Mouse (Mus musculus): ENCODE data around the gene Tomm20l. TPM values are rescaled to one million over a fixed set of nuclear protein-coding genes. Genes with fewer than 3 reads are reported as not detected.

The Tomm20l gene
- total RNA-seq, 2 experiments from 2014 or later = not detected

DNA sequence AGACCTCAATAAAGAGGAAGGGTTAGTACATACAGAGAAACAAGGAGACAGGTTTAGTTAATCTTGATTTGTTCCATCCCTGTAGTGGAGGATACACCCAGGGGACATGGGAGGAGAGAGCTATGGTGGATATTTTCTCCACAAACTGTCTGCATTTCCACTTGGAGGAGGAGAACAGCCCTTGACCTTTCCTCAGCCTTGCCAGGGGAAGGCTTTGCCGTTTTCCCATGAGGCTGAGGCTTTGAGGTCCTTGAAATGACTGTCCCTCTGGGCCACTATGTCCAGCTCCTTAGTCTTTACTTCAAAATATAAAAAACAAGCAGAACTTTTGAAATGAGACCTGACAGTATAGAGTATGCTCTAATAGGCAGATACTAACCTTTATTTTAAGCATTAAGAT is 58.7 kb downstream of the Tomm20l start:
- no peak overlapping the region for H3K27ac ChIP-seq
- intact Hi-C loops (cut with DNase I) = no loop called here
- H3K4me3 ChIP-seq = no peak overlapping the region
- DNase-seq (ENCODE audit: extremely low spot score in 1 of 2, low spot score in 2 of 2) = no peak
- no peak for TF ChIP-seq CTCF (IDR thresholded peaks at IDR 0.05)

Other genes with a start within 250 kb of the Tomm20l start
- 100 to 1,000 TPM; 138 to 163 TPM for gene Actr10, start 173.6 kb upstream of the Tomm20l start, total RNA-seq (2021)
- 100 to 1,000 TPM; 170 to 185 TPM for gene Psma3, start 136.8 kb upstream of the Tomm20l start, total RNA-seq (2021)
- 10 to 100 TPM; 35.2 to 36.4 TPM for gene Arid4a, start 95.4 kb upstream of the Tomm20l start, total RNA-seq (2021)
- 10 to 100 TPM; 60.3 to 63.6 TPM for gene Timm9, start 25.3 kb downstream of the Tomm20l start, total RNA-seq (2021)
- 1 to 10 TPM; 5.6 to 5.7 TPM for gene 2700049A03Rik, start 25.4 kb downstream of the Tomm20l start, total RNA-seq (2021)
- 10 to 100 TPM in 1 of 2 experiments, 1 to 10 TPM in 1; 9.6 to 12.3 TPM for gene Dact1, start 198.5 kb downstream of the Tomm20l start, total RNA-seq (2021)

All from left cerebral cortex, adult 2 months (tissue).